Mouse (Mus musculus): ENCODE measurements at regions not wholly inside any gene's neighbourhood (a gene's known extent, or its start where the extent isn't known, plus 50 kb on each side); places are given as distances from the start of the nearest gene placed in this dataset.

- peak; percentile 14 for DNase-seq (ENCODE audit: low read depth, low spot score)
Observed at GRCm38 (mm10) chr3:40058719-40059420, 472.2 kb upstream of the Intu start.

- no peak for DNase-seq (ENCODE audit: low read depth, low spot score)
Observed at GRCm38 (mm10) chr3:40070137-40070667, 460.9 kb upstream of the Intu start.

GRCm38 (mm10) chr3:40076824-40077223 is 454.3 kb upstream of the Intu start:
- no peak for DNase-seq (ENCODE audit: low read depth, low spot score)

- no peak for DNase-seq (ENCODE audit: low read depth, low spot score)
Observed at GRCm38 (mm10) chr3:40085116-40085515, 446.0 kb upstream of the Intu start.

- DNase-seq (ENCODE audit: low read depth, low spot score): no peak
Observed at GRCm38 (mm10) chr3:40091773-40092343, 439.2 kb upstream of the Intu start.

- no peak for DNase-seq (ENCODE audit: low read depth, low spot score)
Observed at GRCm38 (mm10) chr3:40092765-40093368, 438.2 kb upstream of the Intu start.

- DNase-seq (ENCODE audit: low read depth, low spot score): no peak
Observed at GRCm38 (mm10) chr3:40094040-40094439, 437.0 kb upstream of the Intu start.

- DNase-seq (ENCODE audit: low read depth, low spot score): no peak
Observed at GRCm38 (mm10) chr3:40094701-40095100, 436.4 kb upstream of the Intu start.

- no peak for DNase-seq (ENCODE audit: low read depth, low spot score)
Observed at GRCm38 (mm10) chr3:40102698-40103097, 428.4 kb upstream of the Intu start.

- peak; percentile 66 for DNase-seq (ENCODE audit: low read depth, low spot score)
Observed at GRCm38 (mm10) chr3:40114811-40115210, 416.3 kb upstream of the Intu start.

- DNase-seq (ENCODE audit: low read depth, low spot score): no peak
Observed at GRCm38 (mm10) chr3:40118551-40118950, 412.5 kb upstream of the Intu start.

GRCm38 (mm10) chr3:40119462-40119861 is 411.6 kb upstream of the Intu start:
- no peak for DNase-seq (ENCODE audit: low read depth, low spot score)

GRCm38 (mm10) chr3:40120298-40120875 is 410.7 kb upstream of the Intu start:
- no peak for DNase-seq (ENCODE audit: low read depth, low spot score)

- DNase-seq (ENCODE audit: low read depth, low spot score): no peak
Observed at GRCm38 (mm10) chr3:40123558-40124236, 407.4 kb upstream of the Intu start.

GRCm38 (mm10) chr3:40126903-40127302 is 404.2 kb upstream of the Intu start:
- DNase-seq (ENCODE audit: low read depth, low spot score): no peak

- no peak for DNase-seq (ENCODE audit: low read depth, low spot score)
Observed at GRCm38 (mm10) chr3:40130858-40131584, 400.1 kb upstream of the Intu start.

GRCm38 (mm10) chr3:40138671-40139070 is 392.4 kb upstream of the Intu start:
- DNase-seq (ENCODE audit: low read depth, low spot score): peak; percentile 23

- no peak for DNase-seq (ENCODE audit: low read depth, low spot score)
Observed at GRCm38 (mm10) chr3:40142229-40142628, 388.9 kb upstream of the Intu start.

- DNase-seq (ENCODE audit: low read depth, low spot score): no peak
Observed at GRCm38 (mm10) chr3:40158631-40159030, 372.5 kb upstream of the Intu start.

- no peak for DNase-seq (ENCODE audit: low read depth, low spot score)
Observed at GRCm38 (mm10) chr3:40159591-40160145, 371.4 kb upstream of the Intu start.

- no peak for DNase-seq (ENCODE audit: low read depth, low spot score)
Observed at GRCm38 (mm10) chr3:40164181-40164580, 366.9 kb upstream of the Intu start.
